Mouse (Mus musculus): ENCODE results near the gene Gan. TPM values are rescaled to one million over a fixed set of nuclear protein-coding genes. Genes with fewer than 3 reads are reported as not detected.

Gene Gan
- polyA plus RNA-seq, 1 experiment from 2014 or later, result 1.3 TPM

DNA sequence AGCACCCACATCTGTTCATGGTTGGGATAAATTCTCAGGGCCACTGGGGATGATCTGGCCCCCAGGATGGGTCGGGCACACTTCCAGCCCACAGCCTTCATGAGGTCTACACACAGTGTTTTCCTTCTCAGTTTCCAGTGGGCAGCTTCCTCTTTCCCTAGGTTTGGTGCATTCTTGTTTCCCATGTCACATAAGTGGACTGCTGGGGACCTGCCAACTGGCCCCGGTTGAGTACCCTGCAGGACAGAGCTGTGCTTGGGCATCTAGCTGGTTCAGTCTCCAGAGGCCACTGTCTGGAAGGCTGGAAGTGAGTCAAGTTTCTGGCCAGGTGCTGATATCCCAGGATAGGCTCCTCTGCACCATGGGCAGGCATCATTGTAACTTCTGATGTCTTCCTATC is 69.4 kb downstream of the Gan start:
- Histone ChIP-seq H3K4me1 (replicated peaks) (no peaks in the 10 kb centered on the region), H3K27me3 (replicated peaks) (no peaks in the 10 kb centered on the region), H3K9me3 (replicated peaks) (peaks cover 5% of the 10 kb centered on the region; the same call in 1 of the 2 replicates), H3K9ac (no peak overlapping the region), H3K4me3 (no peak overlapping the region), H3K36me3 (no peaks in the 10 kb centered on the region), H3K4me2 (no peak overlapping the region), H3K27ac (ENCODE audit: poor library complexity, severe bottlenecking) (no peak overlapping the region)
- no peak for ATAC-seq (ENCODE audit: insufficient number of reproducible peaks, low FRiP score)
- WGBS, result 82% methylated on average over 2 of the region's 2 CpGs

GRCm38 (mm10) chr8:117233199-117233598 is 75.3 kb downstream of the Gan start:
- Histone ChIP-seq H3K27ac (ENCODE audit: poor library complexity, severe bottlenecking) (no peak overlapping the region), H3K27me3 (replicated peaks) (no peaks in the 10 kb centered on the region), H3K9ac (no peak overlapping the region), H3K36me3 (no peaks in the 10 kb centered on the region), H3K9me3 (replicated peaks) (peaks cover 5% of the 10 kb centered on the region; the same call in 1 of the 2 replicates), H3K4me2 (no peak overlapping the region), H3K4me1 (replicated peaks) (no peaks in the 10 kb centered on the region), H3K4me3 (no peak overlapping the region)
- WGBS, result 80% methylated on average over 7 of the region's 7 CpGs
- no peak for ATAC-seq (ENCODE audit: insufficient number of reproducible peaks, low FRiP score)

DNA sequence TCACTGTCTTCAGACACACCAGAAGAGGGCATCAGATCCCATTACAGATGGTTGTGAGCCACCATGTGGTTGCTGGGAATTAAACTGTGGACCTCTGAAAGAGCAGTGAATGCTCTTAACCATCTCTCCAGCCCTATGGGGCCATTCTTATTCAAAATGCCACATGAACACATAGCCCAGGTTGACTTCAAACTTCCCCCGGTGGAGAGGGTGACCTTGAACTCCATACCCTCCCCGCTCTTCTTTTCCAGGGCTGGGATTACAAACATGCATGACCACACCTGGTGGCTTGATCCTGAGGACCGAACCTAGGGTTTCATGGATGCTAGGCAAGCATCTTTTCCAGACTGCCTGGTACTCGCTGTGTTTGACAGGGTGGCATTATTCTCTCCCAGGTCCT is 78.6 kb downstream of the Gan start:
- no peaks in the 10 kb centered on the region for H3K9me3 ChIP-seq (replicated peaks)
- H3K36me3 ChIP-seq, result no peaks in the 10 kb centered on the region
- WGBS, result 93% methylated on average over 4 of the region's 4 CpGs
- H3K27ac ChIP-seq (ENCODE audit: poor library complexity, severe bottlenecking), result no peak overlapping the region
- H3K4me3 ChIP-seq, result no peak overlapping the region
- no peak for ATAC-seq (ENCODE audit: insufficient number of reproducible peaks, low FRiP score)
- no peaks in the 10 kb centered on the region for H3K4me1 ChIP-seq (replicated peaks)
- no peak overlapping the region for H3K9ac ChIP-seq
- H3K27me3 ChIP-seq (replicated peaks), result no peaks in the 10 kb centered on the region
- no peak overlapping the region for H3K4me2 ChIP-seq

GRCm38 (mm10) chr8:117240326-117240725 is 82.4 kb downstream of the Gan start:
- ATAC-seq (ENCODE audit: insufficient number of reproducible peaks, low FRiP score), result no peak
- H3K36me3 ChIP-seq, result no peaks in the 10 kb centered on the region
- H3K4me2 ChIP-seq, result no peak overlapping the region
- no peaks in the 10 kb centered on the region for H3K4me1 ChIP-seq (replicated peaks)
- H3K27ac ChIP-seq (ENCODE audit: poor library complexity, severe bottlenecking), result no peak overlapping the region
- WGBS, result 80% methylated on average over 5 of the region's 5 CpGs
- no peak overlapping the region for H3K9ac ChIP-seq
- H3K4me3 ChIP-seq, result no peak overlapping the region
- H3K9me3 ChIP-seq (replicated peaks), result no peaks in the 10 kb centered on the region
- no peaks in the 10 kb centered on the region for H3K27me3 ChIP-seq (replicated peaks)

- Histone ChIP-seq H3K4me1 (replicated peaks) (no peaks in the 10 kb centered on the region), H3K27ac (ENCODE audit: poor library complexity, severe bottlenecking) (no peak overlapping the region), H3K9ac (no peak overlapping the region), H3K4me3 (no peak overlapping the region), H3K9me3 (replicated peaks) (no peaks in the 10 kb centered on the region), H3K36me3 (no peaks in the 10 kb centered on the region), H3K27me3 (replicated peaks) (no peaks in the 10 kb centered on the region), H3K4me2 (no peak overlapping the region)
- WGBS, result 75% methylated on average over 5 of the region's 5 CpGs
- no peak for ATAC-seq (ENCODE audit: insufficient number of reproducible peaks, low FRiP score)
Observed at GRCm38 (mm10) chr8:117240841-117241494, 83.0 kb downstream of the Gan start.

DNA sequence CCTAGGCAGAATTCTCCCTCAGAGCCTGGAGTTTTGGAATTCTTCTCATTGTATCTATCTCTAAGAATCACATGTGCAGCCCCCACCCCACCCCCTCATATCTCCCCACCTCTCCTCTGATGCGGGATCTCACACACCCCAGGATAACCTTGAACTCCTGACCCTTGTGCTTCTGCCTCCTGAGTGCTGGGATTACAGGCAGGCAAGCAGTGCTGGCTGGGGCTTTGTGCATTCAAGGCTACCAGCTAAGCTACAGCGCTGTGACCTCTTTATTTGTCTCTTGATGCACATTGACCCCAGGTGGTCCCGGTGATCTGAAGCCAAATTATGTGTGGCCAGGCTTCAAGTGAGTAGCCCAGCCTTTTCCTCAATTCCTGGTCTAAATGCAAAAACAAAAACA is 83.9 kb downstream of the Gan start:
- no peak overlapping the region for H3K27ac ChIP-seq (ENCODE audit: poor library complexity, severe bottlenecking)
- no peaks in the 10 kb centered on the region for H3K4me1 ChIP-seq (replicated peaks)
- H3K9me3 ChIP-seq (replicated peaks), result no peaks in the 10 kb centered on the region
- H3K4me3 ChIP-seq, result no peak overlapping the region
- no peaks in the 10 kb centered on the region for H3K36me3 ChIP-seq
- H3K9ac ChIP-seq, result no peak overlapping the region
- no peaks in the 10 kb centered on the region for H3K27me3 ChIP-seq (replicated peaks)
- no peak for ATAC-seq (ENCODE audit: insufficient number of reproducible peaks, low FRiP score)
- H3K4me2 ChIP-seq, result no peak overlapping the region
- 47% methylated on average over 3 of the region's 3 CpGs for WGBS

- 74% methylated on average over 6 of the region's 6 CpGs for WGBS
- no peak for ATAC-seq (ENCODE audit: insufficient number of reproducible peaks, low FRiP score)
- Histone ChIP-seq H3K36me3 (no peaks in the 10 kb centered on the region), H3K4me1 (replicated peaks) (no peaks in the 10 kb centered on the region), H3K27me3 (replicated peaks) (no peaks in the 10 kb centered on the region), H3K27ac (ENCODE audit: poor library complexity, severe bottlenecking) (no peak overlapping the region), H3K9ac (no peak overlapping the region), H3K4me3 (no peak overlapping the region), H3K4me2 (no peak overlapping the region), H3K9me3 (replicated peaks) (no peaks in the 10 kb centered on the region)
Observed at GRCm38 (mm10) chr8:117242286-117242685, 84.4 kb downstream of the Gan start.

- Histone ChIP-seq H3K4me3 (no peak overlapping the region), H3K27ac (ENCODE audit: poor library complexity, severe bottlenecking) (no peak overlapping the region), H3K9ac (no peak overlapping the region), H3K36me3 (no peaks in the 10 kb centered on the region), H3K27me3 (replicated peaks) (no peaks in the 10 kb centered on the region), H3K9me3 (replicated peaks) (no peaks in the 10 kb centered on the region), H3K4me1 (replicated peaks) (no peaks in the 10 kb centered on the region), H3K4me2 (no peak overlapping the region)
- no peak for ATAC-seq (ENCODE audit: insufficient number of reproducible peaks, low FRiP score)
- 39% methylated on average over 6 of the region's 6 CpGs for WGBS
Observed at GRCm38 (mm10) chr8:117244601-117245000, 86.7 kb downstream of the Gan start.

DNA sequence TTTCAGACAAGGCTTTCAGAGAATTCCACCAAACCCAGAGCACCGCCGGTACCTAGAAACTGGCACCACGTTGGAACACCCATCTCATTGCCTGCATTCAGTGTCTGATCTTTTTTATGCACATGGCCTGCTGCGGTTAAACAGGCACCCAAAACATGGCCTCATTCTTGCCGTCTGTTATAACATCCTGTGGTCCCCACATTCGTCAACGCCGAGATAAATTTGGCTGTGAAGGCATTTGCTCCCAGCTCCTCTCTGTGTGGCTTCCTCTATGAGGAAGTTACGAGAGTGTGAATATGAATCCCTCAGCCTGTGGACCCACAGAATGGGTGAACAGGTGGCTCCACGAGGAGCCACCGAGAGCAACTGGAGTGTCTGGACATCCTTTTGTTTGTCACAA is 90.4 kb downstream of the Gan start:
- H3K4me1 ChIP-seq (replicated peaks), result no peaks in the 10 kb centered on the region
- H3K9ac ChIP-seq, result no peak overlapping the region
- H3K9me3 ChIP-seq (replicated peaks), result no peaks in the 10 kb centered on the region
- no peak for ATAC-seq (ENCODE audit: insufficient number of reproducible peaks, low FRiP score)
- no peak overlapping the region for H3K4me2 ChIP-seq
- no peaks in the 10 kb centered on the region for H3K36me3 ChIP-seq
- WGBS, result 71% methylated on average over 11 of the region's 11 CpGs
- H3K27ac ChIP-seq (ENCODE audit: poor library complexity, severe bottlenecking), result no peak overlapping the region
- no peak overlapping the region for H3K4me3 ChIP-seq
- no peaks in the 10 kb centered on the region for H3K27me3 ChIP-seq (replicated peaks)

DNA sequence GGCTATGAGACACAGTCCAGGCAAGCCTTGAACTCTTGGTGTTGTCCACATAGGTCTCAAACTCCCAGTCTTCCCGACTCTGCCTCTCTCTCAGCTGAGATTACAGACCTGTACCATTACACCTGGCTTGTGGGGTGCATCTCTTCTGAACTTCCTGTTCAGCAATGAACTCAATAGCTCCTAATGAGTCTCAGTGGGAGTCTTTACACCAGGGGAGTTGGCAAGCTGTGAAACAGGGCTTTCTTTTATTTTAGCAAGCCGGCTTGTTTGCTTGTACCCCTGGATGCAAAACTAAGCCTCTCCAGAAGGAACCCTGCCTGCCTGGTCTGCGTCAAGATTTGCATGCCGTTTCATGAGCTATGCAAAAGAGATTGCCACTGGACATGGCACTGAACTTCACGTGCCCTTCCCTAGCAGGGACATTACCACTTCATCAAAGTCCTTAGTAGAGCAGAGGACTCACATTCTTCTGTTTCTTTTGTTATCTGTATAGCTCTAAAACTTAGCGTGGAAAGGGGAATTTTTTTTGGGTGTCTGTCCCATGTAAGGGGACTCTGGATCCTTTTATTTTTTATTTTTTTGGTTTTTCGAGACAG is 93.2 kb downstream of the Gan start:
- H3K4me1 ChIP-seq (replicated peaks), result 0 out of 2 replicates have a peak, but pooled peaks cover 7% of the 10 kb centered on the region
- H3K36me3 ChIP-seq, result no peaks in the 10 kb centered on the region
- ATAC-seq (ENCODE audit: insufficient number of reproducible peaks, low FRiP score), result no peak
- WGBS, result 45% methylated on average over 7 of the region's 7 CpGs
- H3K4me2 ChIP-seq, result no peak overlapping the region
- no peak overlapping the region for H3K27ac ChIP-seq (ENCODE audit: poor library complexity, severe bottlenecking)
- no peaks in the 10 kb centered on the region for H3K27me3 ChIP-seq (replicated peaks)
- no peaks in the 10 kb centered on the region for H3K9me3 ChIP-seq (replicated peaks)
- H3K4me3 ChIP-seq, result no peak overlapping the region
- H3K9ac ChIP-seq, result no peak overlapping the region

GRCm38 (mm10) chr8:117252650-117253049 is 94.7 kb downstream of the Gan start:
- H3K4me2 ChIP-seq, result no peak overlapping the region
- ATAC-seq (ENCODE audit: insufficient number of reproducible peaks, low FRiP score), result no peak
- H3K36me3 ChIP-seq, result no peaks in the 10 kb centered on the region
- H3K4me1 ChIP-seq (replicated peaks), result 0 out of 2 replicates have a peak, but pooled peaks cover 7% of the 10 kb centered on the region
- H3K27ac ChIP-seq (ENCODE audit: poor library complexity, severe bottlenecking), result no peak overlapping the region
- H3K9me3 ChIP-seq (replicated peaks), result no peaks in the 10 kb centered on the region
- 81% methylated on average over 8 of the region's 8 CpGs for WGBS
- no peaks in the 10 kb centered on the region for H3K27me3 ChIP-seq (replicated peaks)
- no peak overlapping the region for H3K4me3 ChIP-seq
- no peak overlapping the region for H3K9ac ChIP-seq

All from heart, embryonic 12.5 days (tissue).